Mouse (Mus musculus) heart, embryonic 16.5 days (tissue): ENCODE results near the gene Hoxa11. TPM values are rescaled to one million over a fixed set of nuclear protein-coding genes. Genes with fewer than 3 reads are reported as not detected.

Source experiments
- ATAC-seq: fragments of 200-750 bp; cut with Nextera tagmentation; replicated peaks from 2 replicates; pipeline ENCODE4 v1.8.0; 2017; ENCODE audit warnings: moderate number of reproducible peaks; ENCODE audit not compliant: insufficient read depth, low FRiP score; ENCODE audit errors: extremely low read depth
- H3K27ac ChIP-seq: fragments of 300-500 bp; sonication (generic); 2 replicates; pipeline ENCODE4 v1.5.1; 2014; ENCODE audit warnings: mild to moderate bottlenecking, low read length, control low read depth, moderate library complexity
- H3K27me3 ChIP-seq: fragments of 300-500 bp; sonication (generic); 2 replicates; pipeline ENCODE4 v1.6.1; 2014; ENCODE audit warnings: low read length, mixed read lengths; ENCODE audit not compliant: control insufficient read depth, insufficient read depth
- H3K36me3 ChIP-seq: fragments of 300-500 bp; sonication (generic); 2 replicates; pipeline ENCODE4 v1.6.1; 2014; ENCODE audit not compliant: control insufficient read depth, insufficient read depth
- H3K4me1 ChIP-seq: fragments of 300-500 bp; sonication (generic); 2 replicates; pipeline ENCODE4 v1.6.1; 2014; ENCODE audit warnings: low read length, mixed read lengths; ENCODE audit not compliant: control insufficient read depth, insufficient read depth
- H3K4me2 ChIP-seq: fragments of 300-500 bp; sonication (generic); 2 replicates; pipeline ENCODE4 v1.6.1; 2014; ENCODE audit warnings: low read depth, mild to moderate bottlenecking, control low read depth, low read length
- H3K4me3 ChIP-seq: fragments of 300-500 bp; sonication (generic); 2 replicates; pipeline ENCODE4 v1.5.1; 2014; ENCODE audit warnings: mild to moderate bottlenecking, control low read depth, low read length
- H3K9ac ChIP-seq: fragments of 300-500 bp; sonication (generic); 2 replicates; pipeline ENCODE4 v1.6.1; 2014; ENCODE audit warnings: low read length, control low read depth
- H3K9me3 ChIP-seq: fragments of 300-500 bp; sonication (generic); replicated peaks from 2 replicates; pipeline ENCODE4 v1.6.1; 2016; ENCODE audit warnings: low read length; ENCODE audit not compliant: control insufficient read depth
- WGBS: fragments of 180-500 bp; shearing (Covaris S2); extraction: QIAGEN DNeasy Blood & Tissue Kit; methylation state at CpG from one replicate; pipeline ENCODE4 v1.1.7; 2014; 5-methylcytosine and 5-hydroxymethylcytosine counted together
- polyA plus RNA-seq: library from polyadenylated mRNA; unstranded; fragments of >200 nt; fragmentation: Nextera tagmentation; extraction: Ambion mirVana; gene quantifications from 2 replicates; pipeline ENCODE4 v1.2.1, GENCODE M21; 2015

The Hoxa11 gene
- polyA plus RNA-seq, 1 experiment from 2014 or later = not detected

- H3K9ac ChIP-seq = no peak overlapping the region
- H3K4me3 ChIP-seq = no peak overlapping the region
- WGBS = 2% methylated on average over 36 of the region's 36 CpGs
- H3K27me3 ChIP-seq = peaks cover 93% of the 10 kb centered on the region
- no peaks in the 10 kb centered on the region for H3K36me3 ChIP-seq
- peaks cover 3% of the 10 kb centered on the region for H3K4me1 ChIP-seq
- H3K9me3 ChIP-seq = no peaks in the 10 kb centered on the region
- no peak for ATAC-seq
- no peak overlapping the region for H3K27ac ChIP-seq
- no peak overlapping the region for H3K4me2 ChIP-seq
Measured at GRCm38 (mm10) chr6:52224895-52225611, 20.6 kb downstream of the Hoxa11 start.

GRCm38 (mm10) chr6:52223939-52224760 lies 21.5 kb downstream of the Hoxa11 start:
- Histone ChIP-seq H3K27ac (no peak overlapping the region), H3K4me1 (peaks cover 3% of the 10 kb centered on the region), H3K36me3 (no peaks in the 10 kb centered on the region), H3K27me3 (peaks cover 93% of the 10 kb centered on the region), H3K9me3 (no peaks in the 10 kb centered on the region), H3K9ac (no peak overlapping the region), H3K4me3 (no peak overlapping the region), H3K4me2 (no peak overlapping the region)
- WGBS = 6% methylated on average over 24 of the region's 24 CpGs
- ATAC-seq = no peak

- Histone ChIP-seq H3K9me3 (no peaks in the 10 kb centered on the region), H3K4me2 (no peak overlapping the region), H3K27me3 (peaks cover 96% of the 10 kb centered on the region), H3K9ac (no peak overlapping the region), H3K4me1 (peaks cover 3% of the 10 kb centered on the region), H3K4me3 (no peak overlapping the region), H3K36me3 (no peaks in the 10 kb centered on the region), H3K27ac (no peak overlapping the region)
- ATAC-seq = no peak
- WGBS = 26% methylated on average over 13 of the region's 13 CpGs
Measured at GRCm38 (mm10) chr6:52222729-52223128, 22.9 kb downstream of the Hoxa11 start.

GRCm38 (mm10) chr6:52221993-52222685 lies 23.5 kb downstream of the Hoxa11 start:
- Histone ChIP-seq H3K27ac (no peak overlapping the region), H3K36me3 (no peaks in the 10 kb centered on the region), H3K27me3 (peaks cover 96% of the 10 kb centered on the region), H3K4me3 (peak overlapping the region; percentile 71), H3K9ac (no peak overlapping the region), H3K9me3 (no peaks in the 10 kb centered on the region), H3K4me2 (peak overlapping the region; percentile 97), H3K4me1 (peaks cover 6% of the 10 kb centered on the region)
- no peak for ATAC-seq
- 14% methylated on average over 21 of the region's 21 CpGs for WGBS

GRCm38 (mm10) chr6:52221337-52221992 lies 24.1 kb downstream of the Hoxa11 start, which contains the start of gene Hoxa7:
TSS of gene Hoxa7 (minus strand) at chr6:52221854.
- Histone ChIP-seq H3K4me3 (peak within 1 kb of the TSS; percentile 71), H3K4me2 (peak within 1 kb of the TSS; percentile 97), H3K36me3 (no peaks in the 10 kb centered on the region), H3K27me3 (peaks cover 96% of the 10 kb centered on the region), H3K4me1 (peaks cover 11% of the 10 kb centered on the region), H3K9ac (peak within 1 kb of the TSS; percentile 68), H3K9me3 (no peaks in the 10 kb centered on the region), H3K27ac (no peak within 1 kb of the TSS)
- under 1% methylated on average over 46 of the region's 46 CpGs for WGBS
- ATAC-seq = peak; percentile 71; the same call in 1 of the 2 replicates

GRCm38 (mm10) chr6:52220865-52221310 lies 24.7 kb downstream of the Hoxa11 start:
- 19% methylated on average over 12 of the region's 12 CpGs for WGBS
- H3K27me3 ChIP-seq = peaks cover 96% of the 10 kb centered on the region
- no peak for ATAC-seq

GRCm38 (mm10) chr6:52220003-52220864 lies 25.4 kb downstream of the Hoxa11 start:
- Histone ChIP-seq H3K4me2 (no peak overlapping the region), H3K27ac (no peak overlapping the region), H3K9ac (no peak overlapping the region), H3K36me3 (no peaks in the 10 kb centered on the region), H3K27me3 (peaks cover 96% of the 10 kb centered on the region), H3K4me3 (no peak overlapping the region), H3K9me3 (no peaks in the 10 kb centered on the region), H3K4me1 (peaks cover 11% of the 10 kb centered on the region)
- WGBS = 38% methylated on average over 32 of the region's 32 CpGs
- ATAC-seq = no peak

More at GRCm38 (mm10) chr6:52220865-52221310, 24.7 kb downstream of the Hoxa11 start:
- Histone ChIP-seq H3K4me1 (peaks cover 11% of the 10 kb centered on the region), H3K9ac (no peak overlapping the region), H3K27ac (no peak overlapping the region), H3K36me3 (no peaks in the 10 kb centered on the region), H3K9me3 (no peaks in the 10 kb centered on the region), H3K4me2 (peak overlapping the region; percentile 97), H3K4me3 (peak overlapping the region; percentile 71)
